Mouse (Mus musculus) liver, embryonic 14.5 days (tissue): Measurements from ENCODE around the gene Apba2.

Source experiments
- CTCF ChIP-seq: IDR thresholded peaks from 2 replicates; pipeline ENCODE4 v1.5.1; 2016; ENCODE audit warnings: antibody characterized with exemption, low read depth, control low read depth
- EP300 ChIP-seq: IDR thresholded peaks from 2 replicates; pipeline ENCODE4 v1.6.1; 2016; ENCODE audit warnings: antibody characterized with exemption, low read depth

- TF ChIP-seq CTCF (no peak), EP300 (no peak)
These were observed 157.8 kb downstream of the Apba2 start for GRCm38 (mm10) chr7:64659328-64659727.
